Mouse (Mus musculus): ENCODE data around the gene Olfr118. TPM values are rescaled to one million over a fixed set of nuclear protein-coding genes. Genes with fewer than 3 reads are reported as not detected.

Olfr118 gene
- polyA plus RNA-seq (2015; fragmentation: Nextera tagmentation; extraction: Ambion mirVana), result not detected in 2 replicates

GRCm38 (mm10) chr17:37666688-37667087 lies at the start of gene Olfr118:
Olfr118 (plus strand) TSS chr17:37666988.

DNA sequence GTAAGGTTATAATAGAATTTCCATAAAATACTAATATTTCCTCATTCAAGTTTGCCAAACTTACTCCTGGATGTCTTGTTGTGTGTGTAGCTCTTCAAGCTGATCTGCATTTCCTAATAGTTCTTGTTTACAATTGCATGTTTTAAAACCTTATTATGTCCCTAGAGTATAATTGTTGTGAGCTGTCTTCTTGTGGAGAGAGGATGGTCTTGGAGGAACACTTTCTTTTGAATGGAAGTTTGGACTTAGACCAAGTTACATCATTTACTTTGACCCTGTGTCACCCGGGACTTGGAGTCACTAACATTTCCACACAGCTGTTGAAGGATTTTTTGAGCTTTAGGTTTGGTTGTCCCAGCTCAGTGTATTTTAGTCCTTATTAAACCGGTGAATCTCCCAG lies 39.8 kb upstream of the Olfr118 start, which contains the start of the genes Olfr115 and Olfr116:
Gene Olfr115 (minus strand): TSS at position 101 of the 400 bp plus-strand sequence.
Gene Olfr116 (minus strand): TSS at position 191 of the 400 bp plus-strand sequence.

GRCm38 (mm10) chr17:37663682-37664081 lies 3.1 kb upstream of the Olfr118 start, which contains the start of gene Olfr117:
Olfr117 (minus strand) TSS chr17:37663782.

DNA sequence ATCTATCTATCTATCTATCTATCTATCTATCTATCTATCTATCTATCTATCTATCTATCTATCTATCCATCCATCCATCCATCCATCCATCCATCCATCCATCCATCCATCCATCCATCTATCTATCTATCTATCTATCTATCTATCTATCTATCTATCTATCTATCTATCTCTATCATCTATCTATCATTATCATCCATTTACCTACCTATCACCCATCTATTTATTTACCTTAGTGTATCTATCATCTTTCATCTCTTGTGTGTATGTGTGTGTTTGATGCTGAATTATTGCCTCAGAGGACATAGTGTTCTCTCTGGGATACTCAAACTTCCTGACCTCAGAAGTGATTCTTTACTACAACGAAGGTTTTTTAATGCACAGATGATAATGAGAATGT lies 29.5 kb downstream of the Olfr118 start, which contains the start of gene Olfr119:
Gene Olfr119 (plus strand): TSS at position 301 of the 400 bp plus-strand sequence.

DNA sequence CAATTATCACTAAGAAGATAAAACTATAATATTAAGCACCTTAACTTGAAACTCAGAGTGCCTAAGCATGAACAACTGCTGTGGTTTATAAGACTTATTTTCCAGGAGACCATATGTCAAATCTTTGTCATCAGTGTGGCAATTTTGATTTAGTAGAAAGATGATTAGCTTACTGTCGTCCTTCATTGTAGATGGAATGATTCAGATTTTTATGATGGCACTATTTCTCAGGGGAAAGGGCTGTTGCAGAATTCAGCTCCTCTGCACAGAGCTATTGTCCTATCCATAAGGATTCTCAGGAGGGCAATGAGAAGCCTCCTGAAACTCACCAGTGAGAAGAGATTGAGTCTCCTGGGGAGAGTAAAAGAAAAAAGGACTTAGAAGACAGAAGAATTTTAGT lies 54.7 kb downstream of the Olfr118 start, which contains the start of gene Olfr120:
Gene Olfr120 (plus strand): TSS at position 301 of the 400 bp plus-strand sequence.

Other genes with a start within 250 kb of the Olfr118 start
- not detected in 2 replicates for gene Olfr108, start 221.5 kb upstream of the Olfr118 start, polyA plus RNA-seq (2015; fragmentation: Nextera tagmentation; extraction: Ambion mirVana)
- not detected in 2 replicates for gene Olfr109, start 208.1 kb upstream of the Olfr118 start, polyA plus RNA-seq (2015; fragmentation: Nextera tagmentation; extraction: Ambion mirVana)
- gene H2-M2, start 183.4 kb upstream of the Olfr118 start, polyA plus RNA-seq (2015; fragmentation: Nextera tagmentation; extraction: Ambion mirVana), result 0.16 TPM in 1 of 2 replicates, not detected in the other
- not detected in 2 replicates for gene Olfr110, start 174.5 kb upstream of the Olfr118 start, polyA plus RNA-seq (2015; fragmentation: Nextera tagmentation; extraction: Ambion mirVana)
- 0.05 TPM in 1 of 2 replicates, not detected in the other for gene Olfr111, start 159.0 kb upstream of the Olfr118 start, polyA plus RNA-seq (2015; fragmentation: Nextera tagmentation; extraction: Ambion mirVana)
- not detected in 2 replicates for gene Olfr112, start 97.5 kb upstream of the Olfr118 start, polyA plus RNA-seq (2015; fragmentation: Nextera tagmentation; extraction: Ambion mirVana)
- gene Olfr113, start 89.3 kb upstream of the Olfr118 start, polyA plus RNA-seq (2015; fragmentation: Nextera tagmentation; extraction: Ambion mirVana), result not detected in 2 replicates
- not detected in 2 replicates for gene Olfr114, start 74.2 kb upstream of the Olfr118 start, polyA plus RNA-seq (2015; fragmentation: Nextera tagmentation; extraction: Ambion mirVana)
- not detected in 2 replicates for gene Olfr115, start 39.9 kb upstream of the Olfr118 start, polyA plus RNA-seq (2015; fragmentation: Nextera tagmentation; extraction: Ambion mirVana)
- not detected in 2 replicates for gene Olfr116, start 39.8 kb upstream of the Olfr118 start, polyA plus RNA-seq (2015; fragmentation: Nextera tagmentation; extraction: Ambion mirVana)
- gene Olfr117, start 3.2 kb upstream of the Olfr118 start, polyA plus RNA-seq (2015; fragmentation: Nextera tagmentation; extraction: Ambion mirVana), result not detected in 2 replicates
- not detected in 2 replicates for gene Olfr119, start 29.6 kb downstream of the Olfr118 start, polyA plus RNA-seq (2015; fragmentation: Nextera tagmentation; extraction: Ambion mirVana)
- gene Olfr120, start 54.8 kb downstream of the Olfr118 start, polyA plus RNA-seq (2015; fragmentation: Nextera tagmentation; extraction: Ambion mirVana), result not detected in 2 replicates
- gene Olfr121, start 81.9 kb downstream of the Olfr118 start, polyA plus RNA-seq (2015; fragmentation: Nextera tagmentation; extraction: Ambion mirVana), result not detected in 2 replicates
- not detected in 2 replicates for gene Olfr122, start 101.6 kb downstream of the Olfr118 start, polyA plus RNA-seq (2015; fragmentation: Nextera tagmentation; extraction: Ambion mirVana)
- gene Olfr123, start 126.5 kb downstream of the Olfr118 start, polyA plus RNA-seq (2015; fragmentation: Nextera tagmentation; extraction: Ambion mirVana), result not detected in 2 replicates
- not detected in 2 replicates for gene Olfr124, start 132.9 kb downstream of the Olfr118 start, polyA plus RNA-seq (2015; fragmentation: Nextera tagmentation; extraction: Ambion mirVana)
- not detected in 2 replicates for gene Olfr125, start 166.0 kb downstream of the Olfr118 start, polyA plus RNA-seq (2015; fragmentation: Nextera tagmentation; extraction: Ambion mirVana)
- gene Olfr126, start 180.5 kb downstream of the Olfr118 start, polyA plus RNA-seq (2015; fragmentation: Nextera tagmentation; extraction: Ambion mirVana), result not detected in 2 replicates
- not detected in 2 replicates for gene Olfr127, start 233.4 kb downstream of the Olfr118 start, polyA plus RNA-seq (2015; fragmentation: Nextera tagmentation; extraction: Ambion mirVana)